19 mouse cellular contexts compared by ENCODE assay signal in genomic region chr12:8362400-8362799, GRCm38 (mm10).
"Had no signal": no experiment of that assay in that cellular context is flagged by ENCODE, and none has a peak within 500 bp of the region (broad histone marks: within the 10 kb centered on the region; RNA-seq: fewer than 3 reads in every experiment).

No protein-coding gene starts in this region.

- H3K36me3 ChIP-seq: limb, embryonic 15.5 days; liver, embryonic 12.5 days; midbrain, embryonic 12.5 days; midbrain, embryonic 15.5 days; neural tube, embryonic 13.5 days; neural tube, embryonic 15.5 days had no signal

- H3K27ac ChIP-seq: limb, embryonic 15.5 days; liver, embryonic 12.5 days; liver, embryonic 14.5 days; midbrain, embryonic 12.5 days; midbrain, embryonic 15.5 days; neural tube, embryonic 13.5 days; neural tube, embryonic 15.5 days had no signal

- ATAC-seq: liver, embryonic 12.5 days; midbrain, embryonic 15.5 days had no signal

- H3K9me3 ChIP-seq: limb, embryonic 15.5 days; liver, embryonic 12.5 days; midbrain, embryonic 12.5 days; midbrain, embryonic 15.5 days; neural tube, embryonic 13.5 days; neural tube, embryonic 15.5 days had no signal

- DNase-seq: lung, adult 2 months; lung, postnatal 10 days; lung, postnatal 4 days; retina, postnatal 1 day; right cerebral cortex, adult 18-20 months; right cerebral cortex, postnatal 25 days; right cerebral cortex, postnatal 4 days; spleen, adult 18-20 months; thymus, adult 18-20 months; thymus, postnatal 14 days; thymus, postnatal 36 days had no signal

- H3K4me2 ChIP-seq: limb, embryonic 15.5 days; liver, embryonic 12.5 days; midbrain, embryonic 12.5 days; midbrain, embryonic 15.5 days; neural tube, embryonic 13.5 days; neural tube, embryonic 15.5 days had no signal

- H3K4me3 ChIP-seq: limb, embryonic 15.5 days; liver, embryonic 12.5 days; midbrain, embryonic 12.5 days; midbrain, embryonic 15.5 days; myocyte; neural tube, embryonic 13.5 days; neural tube, embryonic 15.5 days had no signal

- H3K9ac ChIP-seq: limb, embryonic 15.5 days; liver, embryonic 12.5 days; liver, embryonic 14.5 days; midbrain, embryonic 12.5 days; midbrain, embryonic 15.5 days; neural tube, embryonic 13.5 days; neural tube, embryonic 15.5 days had no signal

- H3K27me3 ChIP-seq: limb, embryonic 15.5 days; liver, embryonic 12.5 days; midbrain, embryonic 12.5 days; midbrain, embryonic 15.5 days; neural tube, embryonic 13.5 days had no signal
